Mouse (Mus musculus) limb, embryonic 15.5 days (tissue): Measurements from ENCODE around the gene Gm15091. TPM values are rescaled to one million over a fixed set of nuclear protein-coding genes. Genes with fewer than 3 reads are reported as not detected.
"Not testable (repeated sequence)": the region's sequence is repeated elsewhere in the genome, so short reads cannot be mapped to it uniquely, and the experiment has no call there.

Source experiments
- ATAC-seq: fragments of 200-750 bp; cut with Nextera tagmentation; 2 replicates; pipeline ENCODE4 v1.8.0; 2017; ENCODE audit warnings: low read depth, moderate TSS enrichment; ENCODE audit not compliant: insufficient number of reproducible peaks, low FRiP score, low TSS enrichment
- H3K27ac ChIP-seq: fragments of 300-500 bp; sonication (generic); 2 replicates; pipeline ENCODE4 v1.5.1; 2015; ENCODE audit warnings: moderate library complexity, mild to moderate bottlenecking, inconsistent platforms
- H3K27me3 ChIP-seq: fragments of 300-500 bp; sonication (generic); 2 replicates; pipeline ENCODE4 v1.6.1; 2015; ENCODE audit warnings: inconsistent platforms
- H3K36me3 ChIP-seq: fragments of 300-500 bp; sonication (generic); 2 replicates; pipeline ENCODE4 v1.6.1; 2015; ENCODE audit warnings: inconsistent platforms
- H3K4me1 ChIP-seq: fragments of 300-500 bp; sonication (generic); 2 replicates; pipeline ENCODE4 v1.6.1; 2015; ENCODE audit warnings: inconsistent platforms
- H3K4me2 ChIP-seq: fragments of 300-500 bp; sonication (generic); 2 replicates; pipeline ENCODE4 v1.6.1; 2015; ENCODE audit warnings: mild to moderate bottlenecking, inconsistent platforms
- H3K4me3 ChIP-seq: fragments of 300-500 bp; sonication (generic); 2 replicates; pipeline ENCODE4 v1.5.1; 2015; ENCODE audit warnings: mild to moderate bottlenecking, inconsistent platforms
- H3K9ac ChIP-seq: fragments of 300-500 bp; sonication (generic); 2 replicates; pipeline ENCODE4 v1.6.1; 2015; ENCODE audit warnings: inconsistent platforms
- H3K9me3 ChIP-seq: fragments of 300-500 bp; sonication (generic); 2 replicates; pipeline ENCODE4 v1.6.1; 2016; ENCODE audit warnings: inconsistent platforms
- WGBS: fragments of 180-500 bp; shearing (Covaris S2); methylation state at CpG from one replicate; pipeline ENCODE4 v1.1.7; 2015; 5-methylcytosine and 5-hydroxymethylcytosine counted together
- polyA plus RNA-seq: library from polyadenylated mRNA; unstranded; fragments of >200 nt; fragmentation: Nextera tagmentation; extraction: Ambion mirVana; gene quantifications from 2 replicates; pipeline ENCODE4 v1.2.1, GENCODE M21; 2015

The Gm15091 gene
- not detected in 2 replicates for polyA plus RNA-seq

GRCm38 (mm10) chrX:149941355-149941754 is at the start of gene Gm15091:
Gene Gm15091 (plus strand): TSS chrX:149941655.
- ATAC-seq, H3K4me2 ChIP-seq, H3K27ac ChIP-seq, H3K9me3 ChIP-seq, H3K4me1 ChIP-seq, H3K27me3 ChIP-seq, H3K36me3 ChIP-seq, H3K4me3 ChIP-seq, H3K9ac ChIP-seq: not testable (repeated sequence)
- 80% methylated on average over 6 of the region's 6 CpGs for WGBS

Other genes with a start within 250 kb of the Gm15091 start
- gene Gm15097, start 157.2 kb upstream of the Gm15091 start, polyA plus RNA-seq, result not detected in 2 replicates